ENCODE assay signal across 38 mouse cellular contexts in genomic region chr5:33134132-33134531, GRCm38 (mm10). TPM values are rescaled to one million over a fixed set of nuclear protein-coding genes. Genes with fewer than 3 reads are reported as not detected.
"Had no signal": no experiment of that assay in that cellular context is flagged by ENCODE, and none has a peak within 500 bp of the region (broad histone marks: within the 10 kb centered on the region; RNA-seq: fewer than 3 reads in every experiment).

No protein-coding gene starts in this region.

- H3K27me3 ChIP-seq: heart, embryonic 13.5 days; heart, embryonic 15.5 days; hindbrain, embryonic 12.5 days; hindbrain, embryonic 13.5 days; hindbrain, embryonic 15.5 days; intestine, embryonic 15.5 days had no signal

- ATAC-seq: hindbrain, embryonic 16.5 days; hindbrain, postnatal 0 days; inflammation-experienced regulatory T-cells, adult 6 months; intestine, embryonic 15.5 days had no signal

- H3K4me2 ChIP-seq: heart, embryonic 12.5 days; heart, embryonic 13.5 days; heart, embryonic 15.5 days; hindbrain, embryonic 12.5 days; hindbrain, embryonic 13.5 days; hindbrain, embryonic 14.5 days; hindbrain, embryonic 15.5 days; intestine, embryonic 15.5 days; kidney, embryonic 15.5 days had no signal

- H3K27ac ChIP-seq: heart, embryonic 13.5 days; heart, embryonic 15.5 days; hindbrain, embryonic 10.5 days; hindbrain, embryonic 12.5 days; hindbrain, embryonic 13.5 days; hindbrain, embryonic 14.5 days; hindbrain, embryonic 15.5 days; hindbrain, postnatal 0 days; intestine, embryonic 15.5 days; kidney, embryonic 15.5 days; kidney, postnatal 0 days; layer of hippocampus, adult 2 months; left cerebral cortex, adult 2 months had no signal

- H3K36me3 ChIP-seq: heart, embryonic 12.5 days; heart, embryonic 13.5 days; heart, embryonic 15.5 days; hindbrain, embryonic 10.5 days; hindbrain, embryonic 12.5 days; hindbrain, embryonic 13.5 days; hindbrain, embryonic 15.5 days; intestine, embryonic 15.5 days; kidney, embryonic 15.5 days had no signal

- H3K4me3 ChIP-seq: heart, embryonic 12.5 days; heart, embryonic 13.5 days; heart, embryonic 15.5 days; hindbrain, embryonic 10.5 days; hindbrain, embryonic 12.5 days; hindbrain, embryonic 13.5 days; hindbrain, embryonic 15.5 days; intestine, embryonic 15.5 days; kidney, embryonic 15.5 days; layer of hippocampus, adult 2 months; left cerebral cortex, adult 2 months had no signal

- H3K4me1 ChIP-seq: heart, embryonic 12.5 days; heart, embryonic 13.5 days; heart, embryonic 15.5 days; hindbrain, embryonic 10.5 days; hindbrain, embryonic 12.5 days; hindbrain, embryonic 15.5 days; intestine, embryonic 15.5 days; kidney, embryonic 15.5 days had no signal

- H3K9me3 ChIP-seq: heart, embryonic 12.5 days; heart, embryonic 13.5 days; heart, embryonic 15.5 days; hindbrain, embryonic 10.5 days; hindbrain, embryonic 12.5 days; hindbrain, embryonic 13.5 days; hindbrain, embryonic 15.5 days; intestine, embryonic 15.5 days; kidney, embryonic 15.5 days had no signal

- H3K9ac ChIP-seq: heart, embryonic 12.5 days; heart, embryonic 13.5 days; heart, embryonic 15.5 days; hindbrain, embryonic 12.5 days; hindbrain, embryonic 13.5 days; hindbrain, embryonic 14.5 days; hindbrain, embryonic 15.5 days; intestine, embryonic 15.5 days; kidney, embryonic 15.5 days had no signal

- DNase-seq: heart, postnatal 10 days; heart, postnatal 14 days; heart, postnatal 36 days; heart, postnatal 4 days; kidney, adult 11 months; kidney, adult 18-20 months; kidney, adult 2 months; kidney, adult 8-10 months; kidney, adult 9 months; kidney, postnatal 10 days; kidney, postnatal 14 days; kidney, postnatal 25 days; kidney, postnatal 36 days; kidney, postnatal 4 days; layer of hippocampus, adult 9-11 months; layer of hippocampus, postnatal 36 days had no signal

RNA-seq across cellular contexts. Expression of gene Slc5a1, which starts 30.1 kb away (rescaled TPM):
- total RNA-seq: heart, postnatal 4 days; hematopoietic stem cell, adult 5-6 weeks; left cerebral cortex, adult 18-20 months; left cerebral cortex, adult 2 months; left cerebral cortex, adult 8-10 months had no signal
- polyA plus RNA-seq: heart, embryonic 12.5 days; heart, embryonic 13.5 days; heart, embryonic 14.5 days; heart, embryonic 15.5 days; heart, postnatal 0 days; hindbrain, embryonic 10.5 days; hindbrain, embryonic 11.5 days; hindbrain, embryonic 12.5 days; inflammation-experienced regulatory T-cells, adult 6 months had no signal
